Mouse (Mus musculus) lung, postnatal 0 days (tissue): ENCODE results near the gene Nckap5.

Experiments used
- CTCF ChIP-seq: IDR thresholded peaks from 2 replicates; pipeline ENCODE4 v1.5.1; 2016; ENCODE audit warnings: antibody characterized with exemption, mild to moderate bottlenecking
- EP300 ChIP-seq: IDR thresholded peaks from 2 replicates; pipeline ENCODE4 v1.6.1; 2016; ENCODE audit warnings: antibody characterized with exemption, mild to moderate bottlenecking, control low read depth

DNA sequence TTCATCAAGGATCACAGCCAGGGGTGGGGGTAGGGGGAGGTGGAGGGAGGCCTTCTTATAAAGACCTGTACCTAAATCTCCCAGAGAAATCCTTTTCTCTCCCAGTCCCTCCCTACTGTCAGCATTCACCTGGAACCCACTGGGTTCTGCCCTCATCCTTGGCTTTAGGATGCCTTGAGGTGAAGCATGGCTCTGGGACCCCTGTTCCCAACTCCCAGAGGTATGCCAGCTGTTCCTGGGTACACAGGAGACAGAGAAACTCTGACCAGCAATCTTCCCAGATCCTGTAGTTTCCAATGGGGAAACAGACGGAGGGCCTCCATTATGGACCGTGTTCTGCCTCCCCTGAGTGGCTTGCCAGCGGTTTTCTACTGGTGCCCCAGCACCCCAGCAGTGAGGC, 909.9 kb downstream of the Nckap5 start:
- no peak for TF ChIP-seq CTCF
- TF ChIP-seq EP300, result no peak
